Mouse (Mus musculus) cerebellum, postnatal 25 days (tissue): Measurements from ENCODE around the gene Vps53.

Experiments used
- DNase-seq, 2 experiments: peaks; one replicate each; pipeline ENCODE4 v3.0.0; 2021; ENCODE audit warnings: mixed read lengths in 2 of 2

Gene Vps53

DNA sequence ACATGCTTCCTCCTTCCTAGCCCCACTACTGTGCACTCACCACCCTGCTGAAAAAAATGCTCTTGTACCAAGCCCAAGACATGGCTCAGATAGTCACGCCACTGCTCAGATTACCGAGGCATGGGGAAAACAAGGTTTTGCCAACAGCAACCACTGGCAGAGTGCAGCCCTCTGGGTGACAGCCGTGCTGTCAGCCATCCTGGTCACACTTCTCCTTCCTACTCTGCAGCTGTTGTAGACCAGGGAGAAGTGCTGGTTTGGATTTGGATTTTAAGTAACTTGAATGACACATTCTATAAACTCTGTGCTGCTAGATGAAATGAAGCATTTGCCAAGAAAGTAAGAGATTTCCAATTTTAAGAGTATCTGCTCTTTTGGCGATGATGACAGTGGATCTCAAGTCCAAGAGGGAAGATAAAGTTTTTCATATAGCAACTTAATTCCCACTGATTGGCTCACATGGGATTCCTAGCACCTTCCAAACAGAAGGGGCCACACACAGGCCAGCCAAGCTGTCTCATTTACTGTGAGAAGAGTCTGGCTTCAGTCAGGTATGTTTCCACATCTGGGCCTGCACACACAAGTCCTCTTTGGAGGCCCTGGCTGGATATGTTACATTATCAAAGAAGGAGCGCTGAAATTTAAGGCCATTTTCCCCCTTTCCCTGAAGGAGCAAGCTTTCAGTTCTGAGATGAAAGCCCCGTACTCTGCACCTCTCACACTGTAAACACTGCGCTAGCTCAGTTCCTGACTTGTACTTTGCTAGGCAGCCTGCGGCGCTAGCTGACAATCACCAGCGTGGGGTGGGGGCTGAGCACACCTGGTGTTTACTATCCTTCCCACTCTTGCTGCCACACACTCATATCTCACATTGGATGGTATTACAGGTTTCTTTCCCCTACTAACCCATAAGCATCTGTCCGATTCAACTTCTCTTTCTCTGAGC, 72.6 kb downstream of the Vps53 start:
- DNase-seq = no peak

- no peak for DNase-seq
Observed at GRCm38 (mm10) chr11:76101154-76101553, 78.3 kb downstream of the Vps53 start.

DNA sequence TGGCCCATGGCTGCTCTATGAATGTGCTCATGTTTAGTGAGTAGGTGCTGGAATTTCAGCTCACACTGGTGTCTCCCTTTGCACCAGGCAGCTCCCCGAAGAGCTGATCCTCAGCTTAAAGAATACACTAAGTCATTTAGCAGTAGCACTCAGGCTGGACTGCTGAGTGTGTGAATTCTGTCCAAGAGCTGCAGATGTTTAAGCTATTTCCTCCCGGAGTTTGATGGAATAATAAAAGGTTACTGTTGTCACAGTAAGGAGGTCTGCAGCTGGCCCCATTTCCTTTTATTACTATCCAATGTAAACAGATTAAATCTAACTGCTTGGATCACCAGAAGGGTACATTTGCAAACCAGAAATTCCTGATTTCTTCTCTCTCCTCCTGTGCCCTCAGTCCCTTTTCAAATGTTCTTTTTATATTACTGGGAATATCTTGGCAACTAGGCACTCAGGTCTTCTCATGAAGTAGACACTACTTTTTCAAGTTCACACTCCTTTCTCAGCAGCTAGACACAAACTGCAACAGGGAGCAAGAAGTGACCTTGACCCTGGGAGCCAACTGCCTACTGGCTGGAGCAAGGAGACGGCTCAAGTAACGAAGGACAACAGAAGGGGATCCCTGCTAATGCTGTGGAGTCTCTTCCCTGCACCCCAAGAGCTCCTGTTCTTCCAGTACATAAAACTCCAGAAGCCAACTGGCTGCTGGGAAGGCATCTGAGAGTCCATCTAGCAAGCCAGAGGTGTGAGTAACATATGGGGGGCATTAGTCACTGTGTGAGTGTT, 80.1 kb downstream of the Vps53 start:
- DNase-seq = no peak

DNA sequence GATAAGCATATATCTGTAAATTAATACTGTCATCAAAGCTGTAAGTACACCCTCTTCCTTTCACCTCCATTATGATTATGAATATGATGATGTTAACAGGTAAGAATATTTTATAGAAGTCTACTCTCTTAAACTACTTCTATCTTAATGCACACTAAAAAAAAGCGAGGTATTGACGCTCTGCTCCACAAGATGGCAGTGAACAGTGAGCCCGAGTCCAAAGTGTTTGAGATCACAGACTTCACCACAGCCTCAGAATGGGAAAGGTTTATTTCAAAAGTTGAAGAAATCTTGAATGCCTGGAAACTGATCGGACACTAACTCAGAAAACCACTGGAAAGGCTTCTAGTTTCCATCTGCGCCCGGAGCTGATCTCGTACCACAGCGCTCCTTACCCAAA, 85.8 kb downstream of the Vps53 start:
- no peak for DNase-seq

DNA sequence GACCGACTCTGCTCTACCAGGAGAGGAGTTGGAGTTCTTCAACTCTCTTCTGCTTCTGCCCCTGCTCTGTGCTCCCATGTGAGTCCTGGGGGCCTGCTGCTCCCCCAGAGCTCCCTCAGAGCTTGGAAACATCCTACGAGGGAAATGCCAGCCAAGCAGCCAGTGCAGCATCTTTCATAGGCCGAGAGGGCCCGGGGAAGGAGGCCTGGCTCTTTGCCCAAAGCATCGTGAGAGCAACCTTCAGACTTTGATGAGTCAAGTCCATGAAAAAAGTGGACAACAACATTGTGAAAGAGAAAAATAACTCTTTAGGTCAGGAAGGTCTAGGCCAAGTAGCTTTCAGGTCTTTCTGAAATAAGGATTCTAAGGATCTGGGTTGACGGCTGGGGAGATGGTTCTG, 89.7 kb downstream of the Vps53 start:
- DNase-seq = peak in 1 of 2 experiments; percentile 33

- no peak for DNase-seq
Observed at GRCm38 (mm10) chr11:76088506-76088905, 90.9 kb downstream of the Vps53 start.

DNA sequence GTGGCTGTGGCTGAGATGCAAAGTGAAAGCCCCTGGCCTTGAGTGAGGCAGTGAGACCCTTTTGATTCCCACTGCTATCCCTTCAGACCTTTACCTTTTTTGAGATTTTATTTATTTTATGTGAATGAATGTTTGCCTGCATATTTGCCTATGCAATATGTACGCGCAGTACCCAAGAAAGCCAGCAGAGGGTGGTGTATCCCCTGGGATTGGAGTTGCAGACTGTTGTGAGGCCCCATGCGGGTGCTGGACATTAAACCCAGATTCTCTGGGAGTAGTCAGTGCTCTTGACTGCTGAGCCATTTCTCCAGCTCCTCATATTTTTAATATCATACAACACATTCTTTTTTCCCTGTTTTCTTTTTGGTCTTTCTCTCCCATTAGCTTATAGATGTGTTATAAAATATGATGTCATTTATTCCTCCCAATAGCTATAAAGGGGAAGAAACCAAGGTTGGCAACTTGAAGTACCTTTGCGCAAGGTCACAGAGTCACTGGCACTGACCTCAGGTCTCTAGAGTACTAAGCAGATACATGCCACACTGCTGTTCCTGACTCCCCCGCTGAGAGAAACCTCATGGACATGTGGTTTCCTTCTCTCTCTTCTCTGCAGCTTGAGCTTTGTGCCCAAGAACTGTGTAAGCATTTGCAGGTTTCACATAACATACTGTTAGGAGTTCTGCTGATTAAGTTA, 93.4 kb downstream of the Vps53 start:
- DNase-seq = peak; percentile 48 to 73

GRCm38 (mm10) chr11:76084943-76085342, 94.5 kb downstream of the Vps53 start:
- DNase-seq = no peak

DNA sequence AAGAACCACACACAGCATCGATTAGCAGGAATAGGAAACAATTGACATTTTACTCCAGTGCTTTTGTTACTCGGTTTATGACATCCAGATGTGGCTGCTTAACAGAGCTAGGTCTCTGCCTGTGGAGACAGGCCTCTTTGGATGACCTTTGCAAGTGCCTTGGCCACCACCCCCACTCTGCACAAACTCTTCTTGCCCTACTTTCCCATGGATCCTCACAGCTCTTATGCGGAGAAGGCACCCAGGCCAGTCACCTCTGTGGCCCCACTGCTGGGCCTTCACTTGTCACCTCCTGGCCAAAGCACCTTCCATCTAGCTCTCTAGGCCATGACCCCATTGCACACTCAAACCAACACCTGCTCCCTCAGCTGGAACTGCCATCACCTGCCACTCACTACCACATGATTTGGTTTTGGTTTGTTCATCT, 95.5 kb downstream of the Vps53 start:
- DNase-seq = no peak

DNA sequence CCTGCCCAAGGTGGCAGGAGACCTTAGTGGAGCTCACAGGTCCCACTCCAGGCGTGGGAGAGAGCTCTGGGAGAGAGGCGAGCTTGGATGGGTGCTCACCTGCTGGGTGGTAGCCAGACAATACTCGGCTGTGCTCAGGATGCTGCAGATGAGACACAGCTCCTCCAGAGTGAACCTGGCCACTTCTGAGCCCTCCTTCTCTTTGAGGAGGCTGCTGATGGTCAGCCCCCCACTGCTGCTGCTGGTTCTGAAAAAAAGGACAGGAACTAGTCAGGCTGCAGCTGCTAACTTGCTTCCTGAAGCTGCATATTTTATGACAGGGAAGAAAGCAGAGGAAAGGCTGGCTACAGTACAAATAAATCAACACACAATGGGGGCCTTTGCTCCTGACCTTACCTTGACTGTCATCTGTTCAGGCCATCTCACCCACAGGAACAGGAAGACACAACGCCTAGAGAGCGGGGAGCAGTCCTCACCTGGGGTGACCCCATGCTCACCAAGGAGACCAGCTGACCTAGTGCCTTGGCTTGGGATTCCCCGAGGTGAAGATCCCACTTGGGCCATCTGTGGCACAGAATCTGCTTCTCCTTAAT, 98.3 kb downstream of the Vps53 start:
- DNase-seq = no peak

- DNase-seq = no peak
Observed at GRCm38 (mm10) chr11:76080293-76080692, 99.2 kb downstream of the Vps53 start.

DNA sequence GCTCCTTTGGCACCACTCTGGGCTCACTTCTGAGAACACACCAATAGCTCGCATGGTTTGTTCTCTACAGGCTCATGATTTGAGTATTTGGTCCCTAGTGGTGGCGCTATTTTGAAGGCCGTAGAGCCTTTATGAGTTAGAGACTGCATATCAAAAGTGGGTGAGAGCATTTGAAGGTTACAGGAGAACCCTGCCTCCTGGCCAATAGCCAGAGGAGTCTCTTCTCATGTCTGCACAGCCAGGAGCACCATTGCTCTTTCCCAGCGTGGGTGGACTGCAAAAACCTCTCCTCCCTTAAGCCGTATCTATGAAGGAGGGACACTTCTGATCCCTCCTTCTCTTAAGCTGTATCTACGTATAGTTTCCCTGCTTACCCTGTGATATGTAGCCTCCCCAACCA, 102.1 kb downstream of the Vps53 start:
- DNase-seq = no peak

- DNase-seq = no peak
Observed at GRCm38 (mm10) chr11:76074296-76075093, 105.0 kb downstream of the Vps53 start.

DNA sequence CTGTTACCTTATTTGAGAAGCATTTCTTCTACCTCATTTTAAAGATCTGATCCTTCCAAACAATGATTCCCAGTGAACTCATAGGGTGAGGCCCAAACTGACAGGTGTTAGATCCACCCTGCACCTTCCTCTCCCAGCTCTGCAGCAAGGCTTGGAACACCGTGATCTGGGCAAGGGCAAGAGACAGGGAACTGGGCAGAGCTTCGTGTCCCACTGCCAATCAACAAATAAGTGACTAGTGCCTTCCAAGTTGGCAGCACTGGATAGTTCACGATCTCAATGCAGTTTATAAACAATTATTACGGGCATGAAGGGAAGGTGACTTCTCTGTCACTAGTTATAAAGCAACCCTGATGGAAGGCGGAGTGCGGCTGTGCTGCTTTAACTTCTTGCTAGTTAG, 109.6 kb downstream of the Vps53 start:
- no peak for DNase-seq

DNA sequence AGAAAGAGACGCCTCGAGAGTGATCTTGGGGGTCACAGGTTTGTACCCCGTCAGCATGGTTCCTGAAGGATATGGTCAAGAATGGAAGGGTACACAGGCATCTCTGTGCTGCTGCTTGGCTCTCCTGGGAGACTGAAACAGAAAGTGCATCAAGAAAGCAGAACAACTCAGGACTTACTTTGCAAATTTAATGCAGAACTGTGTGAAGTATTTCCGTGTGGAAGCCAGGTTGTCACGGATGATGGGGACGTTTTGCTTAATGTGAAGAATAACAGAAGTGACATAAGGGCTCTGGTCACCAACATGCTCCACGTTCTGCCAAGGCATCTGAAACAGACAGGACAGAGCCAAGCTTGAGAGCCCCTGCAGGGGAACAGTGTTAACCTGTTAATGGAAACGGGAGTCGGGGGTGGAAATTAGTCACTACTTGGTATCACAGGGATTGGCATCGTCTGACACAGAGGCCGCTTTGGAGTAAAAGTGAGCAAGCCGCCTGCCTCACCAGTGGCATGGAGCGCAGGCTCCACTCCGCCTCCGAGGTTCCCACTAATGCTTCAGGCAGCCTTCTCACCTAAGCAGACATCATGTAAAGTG, 112.8 kb downstream of the Vps53 start:
- peak; percentile 62 to 72 for DNase-seq

GRCm38 (mm10) chr11:76065521-76066095, 113.8 kb downstream of the Vps53 start:
- DNase-seq = peak; percentile 72 to 75

GRCm38 (mm10) chr11:76064411-76064810, 115.0 kb downstream of the Vps53 start:
- DNase-seq = no peak

GRCm38 (mm10) chr11:76060906-76061305, 118.5 kb downstream of the Vps53 start:
- DNase-seq = no peak

- no peak for DNase-seq
Observed at GRCm38 (mm10) chr11:76059971-76060370, 119.5 kb downstream of the Vps53 start.

DNA sequence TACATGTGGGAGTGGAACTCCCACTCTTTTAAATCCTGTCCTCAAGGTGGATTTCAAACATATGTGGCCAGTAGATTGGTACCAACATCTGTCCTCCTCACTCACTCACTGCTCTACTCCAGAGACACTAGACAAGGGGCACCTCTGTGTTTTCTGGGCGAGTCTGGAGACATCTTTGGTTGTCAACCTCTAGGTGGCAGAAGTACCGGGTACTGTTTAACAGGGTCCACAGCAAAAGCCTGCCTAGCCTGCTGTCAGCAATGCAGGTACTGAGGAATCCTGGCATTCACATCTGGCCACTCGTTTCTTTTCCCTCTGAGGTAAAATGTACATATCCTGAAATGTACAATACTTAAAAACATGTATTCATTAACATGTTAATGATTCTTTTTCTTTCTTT, 123.0 kb downstream of the Vps53 start:
- DNase-seq = no peak

- peak; percentile 85 to 89 for DNase-seq
Observed at GRCm38 (mm10) chr11:76052496-76052895, 127.0 kb downstream of the Vps53 start.
